Mouse (Mus musculus) heart, adult 11 months (tissue): ENCODE measurements around the gene Dynlt1b.
A peak's percentile ranks its signal among the peaks of the same experiment; 100 is the strongest.
"Not testable (repeated sequence)": the region's sequence is repeated elsewhere in the genome, so short reads cannot be mapped to it uniquely, and the experiment has no call there.

Experiments used
- DNase-seq: peaks from one replicate; pipeline ENCODE4 v3.0.0; 2022

Gene Dynlt1b

GRCm38 (mm10) chr17:6424294-6424980 is 5.5 kb upstream of the Dynlt1b start:
- peak; percentile 98 for DNase-seq

GRCm38 (mm10) chr17:6425325-6425724 is 4.6 kb upstream of the Dynlt1b start:
- DNase-seq, result not testable (repeated sequence)

- peak; percentile 61 for DNase-seq
Measured at GRCm38 (mm10) chr17:6426869-6427268, 3.0 kb upstream of the Dynlt1b start.

- DNase-seq, result peak; percentile 88
Measured at GRCm38 (mm10) chr17:6428926-6429325, 986 bp upstream of the Dynlt1b start.

GRCm38 (mm10) chr17:6430410-6431001 is 594 bp downstream of the Dynlt1b start:
- peak; percentile 88 for DNase-seq

- peak; percentile 62 for DNase-seq
Measured at GRCm38 (mm10) chr17:6432456-6432855, 2.5 kb downstream of the Dynlt1b start.

GRCm38 (mm10) chr17:6433691-6434090 is 3.8 kb downstream of the Dynlt1b start:
- peak; percentile 84 for DNase-seq

GRCm38 (mm10) chr17:6438080-6438479 is 8.2 kb downstream of the Dynlt1b start:
- DNase-seq, result peak; percentile 68

GRCm38 (mm10) chr17:6439913-6440312 is 10.0 kb downstream of the Dynlt1b start:
- DNase-seq, result peak; percentile 71

- DNase-seq, result peak; percentile 95
Measured at GRCm38 (mm10) chr17:6440493-6441077, 10.7 kb downstream of the Dynlt1b start.

- DNase-seq, result peak; percentile 62
Measured at GRCm38 (mm10) chr17:6441254-6441653, 11.3 kb downstream of the Dynlt1b start.

GRCm38 (mm10) chr17:6442513-6442912 is 12.6 kb downstream of the Dynlt1b start:
- peak; percentile 91 for DNase-seq

GRCm38 (mm10) chr17:6445794-6446587 is 16.1 kb downstream of the Dynlt1b start:
- peak; percentile 80 for DNase-seq

- DNase-seq, result peak; percentile 88
Measured at GRCm38 (mm10) chr17:6448293-6448692, 18.4 kb downstream of the Dynlt1b start.

- peak; percentile 86 for DNase-seq
Measured at GRCm38 (mm10) chr17:6449166-6449565, 19.3 kb downstream of the Dynlt1b start.

GRCm38 (mm10) chr17:6451205-6451604 is 21.3 kb downstream of the Dynlt1b start:
- DNase-seq, result peak; percentile 91

- DNase-seq, result peak; percentile 92
Measured at GRCm38 (mm10) chr17:6452689-6453088, 22.8 kb downstream of the Dynlt1b start.

- peak; percentile 88 for DNase-seq
Measured at GRCm38 (mm10) chr17:6454703-6455102, 24.8 kb downstream of the Dynlt1b start.

GRCm38 (mm10) chr17:6455883-6456282 is 26.0 kb downstream of the Dynlt1b start:
- DNase-seq, result peak; percentile 81

- DNase-seq, result peak; percentile 91
Measured at GRCm38 (mm10) chr17:6456614-6457402, 26.9 kb downstream of the Dynlt1b start.

GRCm38 (mm10) chr17:6461083-6461595 is 31.2 kb downstream of the Dynlt1b start:
- peak; percentile 78 for DNase-seq

GRCm38 (mm10) chr17:6465735-6466134 is 35.8 kb downstream of the Dynlt1b start:
- DNase-seq, result peak; percentile 87
